Mouse (Mus musculus) liver, adult (tissue): Measurements from ENCODE around the gene Fgd1.

Experiments used
- GATA4 ChIP-seq: IDR thresholded peaks from 2 replicates; pipeline ENCODE4 v1.6.1; 2014; ENCODE audit warnings: mild to moderate bottlenecking, low read length; ENCODE audit not compliant: insufficient replicate concordance

Gene Fgd1

DNA sequence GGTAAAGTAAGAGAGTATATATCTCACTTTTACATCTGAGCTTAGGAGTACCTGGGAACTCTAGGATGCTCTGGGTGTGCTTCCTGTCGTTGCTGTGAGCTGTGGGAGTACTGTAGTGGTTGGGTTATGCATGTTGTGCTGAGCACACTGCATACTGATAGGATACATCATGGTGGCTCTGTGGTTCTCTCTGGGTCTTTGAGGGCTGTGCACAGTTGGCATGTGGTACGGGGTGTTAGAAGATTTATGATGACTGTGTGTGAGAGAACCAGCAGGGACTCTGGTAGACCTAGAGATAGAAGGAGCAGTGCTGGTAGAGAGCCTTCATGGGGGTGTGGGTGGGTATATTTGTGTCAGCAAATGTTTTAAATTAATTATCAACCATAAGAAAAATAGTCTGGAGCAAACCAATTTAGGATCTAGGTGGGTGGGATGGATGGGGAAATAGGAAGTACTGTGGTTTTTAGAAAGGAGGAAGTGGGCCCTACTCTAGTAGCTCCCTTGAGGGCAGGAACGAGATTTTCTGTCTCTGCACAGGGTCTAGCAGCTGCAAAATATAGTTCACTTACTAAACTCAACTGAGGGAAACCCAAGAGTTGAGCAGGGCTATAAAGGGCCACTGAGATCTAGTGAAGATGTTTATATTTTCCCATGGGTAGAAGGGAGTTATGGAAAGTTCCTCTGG, 15.8 kb downstream of the Fgd1 start:
- no peak for TF ChIP-seq GATA4

- no peak for TF ChIP-seq GATA4
These were observed 20.2 kb downstream of the Fgd1 start for GRCm38 (mm10) chrX:151066071-151066666.

GRCm38 (mm10) chrX:151067876-151068275, 21.9 kb downstream of the Fgd1 start:
- no peak for TF ChIP-seq GATA4

GRCm38 (mm10) chrX:151076007-151076406, 30.1 kb downstream of the Fgd1 start:
- TF ChIP-seq GATA4, result no peak

GRCm38 (mm10) chrX:151076941-151077485, 31.1 kb downstream of the Fgd1 start:
- TF ChIP-seq GATA4, result no peak

- TF ChIP-seq GATA4, result no peak
These were observed 39.6 kb downstream of the Fgd1 start for GRCm38 (mm10) chrX:151085599-151085998.

GRCm38 (mm10) chrX:151087418-151087817, 41.5 kb downstream of the Fgd1 start:
- TF ChIP-seq GATA4, result no peak

DNA sequence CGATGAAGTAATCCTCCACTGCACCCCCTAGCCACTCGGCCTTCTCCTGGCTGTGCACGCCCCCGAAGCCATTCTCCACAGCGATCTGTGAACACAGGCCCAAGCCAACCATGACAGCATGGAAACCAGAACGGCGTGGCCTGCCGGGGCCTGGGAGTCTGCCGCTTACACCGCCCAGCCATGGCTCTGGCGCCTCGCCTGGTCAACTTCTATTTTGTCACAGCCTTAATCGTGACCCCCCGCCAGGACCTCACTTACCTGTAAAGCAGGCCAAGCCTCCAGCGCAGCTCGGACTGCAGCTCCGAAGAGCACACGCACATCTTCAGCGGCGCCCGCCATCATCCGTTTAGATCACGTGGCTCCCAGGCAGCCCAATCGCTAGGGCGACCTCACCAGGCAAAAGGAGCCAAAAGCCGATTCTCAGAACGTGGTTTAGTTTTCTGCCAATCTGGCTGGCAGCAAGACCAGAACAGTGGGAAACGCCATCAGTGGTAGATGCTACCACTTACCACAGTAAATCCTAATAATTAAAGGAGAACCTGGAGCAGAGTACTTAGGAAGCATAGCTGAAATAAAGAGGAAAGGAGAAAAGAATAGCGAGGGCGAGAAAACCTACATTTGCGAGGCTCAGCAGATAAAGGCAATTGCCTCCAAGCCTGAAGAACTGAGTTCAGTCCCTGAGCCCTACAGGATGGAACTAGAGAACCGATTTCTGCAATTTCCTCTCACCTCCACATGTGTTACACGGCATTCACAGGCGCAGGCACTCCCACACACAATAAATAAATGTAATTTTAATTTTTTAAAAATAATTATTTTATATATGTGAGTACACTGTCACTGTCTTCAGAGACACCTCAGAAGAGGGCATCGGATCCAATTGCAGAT, 50.5 kb downstream of the Fgd1 start, which contains the start of gene Tsr2:
Tsr2 (minus strand) TSS at position 373 of the 888 bp plus-strand sequence.
- no peak for TF ChIP-seq GATA4

DNA sequence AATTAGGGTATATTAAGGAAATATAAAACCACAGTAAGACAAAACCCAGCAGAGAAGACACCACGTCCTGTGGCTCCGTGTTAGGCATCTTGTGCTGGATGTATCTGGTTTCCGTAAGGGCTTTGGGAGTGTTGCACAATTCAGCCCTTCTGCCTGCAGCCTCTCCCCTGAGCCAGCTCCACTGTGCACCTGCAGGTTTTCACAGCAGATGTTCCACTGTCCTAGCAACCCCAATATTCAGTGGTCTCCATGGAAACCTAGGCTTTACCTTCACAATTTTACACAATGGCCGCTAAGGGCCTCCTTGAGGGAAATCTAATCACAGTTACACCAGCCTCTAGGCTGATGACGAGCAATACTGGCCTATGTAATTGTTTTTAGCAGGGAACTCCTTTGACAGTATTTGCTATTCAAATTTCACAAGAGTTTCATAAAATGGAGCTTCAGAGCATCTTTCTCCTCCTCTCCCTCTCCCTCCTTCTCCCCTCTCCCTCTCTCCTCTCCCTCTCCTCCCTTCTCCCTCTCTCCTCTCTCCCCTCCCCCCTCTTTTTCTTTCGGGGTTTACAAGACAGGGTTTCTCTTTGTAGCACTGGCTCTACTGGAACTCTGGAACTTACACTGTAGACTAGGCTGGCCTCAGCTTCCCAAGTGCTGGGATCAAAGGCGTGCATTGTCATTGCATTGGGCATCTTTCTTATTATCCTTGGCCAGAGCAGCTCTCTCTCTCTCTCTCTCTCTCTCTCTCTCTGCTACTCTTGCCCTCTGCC, 61.5 kb downstream of the Fgd1 start:
- TF ChIP-seq GATA4, result no peak

DNA sequence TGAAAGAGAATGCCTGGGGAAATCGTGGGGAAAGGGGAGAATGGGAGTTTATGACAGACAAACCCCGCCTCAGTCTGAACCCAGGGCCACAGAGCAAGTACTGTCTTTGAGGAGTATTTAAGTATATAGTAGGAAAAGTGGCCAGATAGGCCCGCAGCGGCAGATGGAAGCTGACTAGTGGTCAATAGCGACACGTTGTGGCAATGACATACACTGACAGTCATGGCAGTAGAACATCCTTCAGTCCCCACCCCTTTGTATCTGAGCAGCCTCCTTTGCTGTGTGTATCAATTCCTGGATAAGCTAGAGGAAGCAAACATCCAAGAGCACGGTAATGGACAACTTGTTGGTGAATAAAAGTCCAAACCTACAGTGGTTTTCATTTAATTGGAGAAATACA, 70.8 kb downstream of the Fgd1 start:
- TF ChIP-seq GATA4, result no peak

DNA sequence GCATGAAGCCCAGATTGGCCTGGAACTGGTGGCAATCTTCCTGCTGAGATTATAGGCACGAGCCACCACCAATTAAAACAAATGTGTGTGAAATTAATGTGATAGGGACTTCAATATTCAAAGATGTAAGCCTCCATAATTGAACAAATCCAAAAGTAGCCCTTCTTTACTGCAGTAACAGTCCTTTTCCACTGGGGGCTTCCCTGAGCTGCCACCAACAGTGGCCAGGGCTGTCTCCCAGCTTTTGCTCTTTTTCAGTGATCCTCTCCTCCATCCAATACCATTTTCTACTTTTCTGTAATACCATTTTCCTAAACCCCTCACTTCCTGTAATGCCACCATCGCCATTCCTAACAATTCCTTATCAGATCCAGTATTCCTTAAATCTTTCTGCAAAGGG, 71.5 kb downstream of the Fgd1 start:
- no peak for TF ChIP-seq GATA4

DNA sequence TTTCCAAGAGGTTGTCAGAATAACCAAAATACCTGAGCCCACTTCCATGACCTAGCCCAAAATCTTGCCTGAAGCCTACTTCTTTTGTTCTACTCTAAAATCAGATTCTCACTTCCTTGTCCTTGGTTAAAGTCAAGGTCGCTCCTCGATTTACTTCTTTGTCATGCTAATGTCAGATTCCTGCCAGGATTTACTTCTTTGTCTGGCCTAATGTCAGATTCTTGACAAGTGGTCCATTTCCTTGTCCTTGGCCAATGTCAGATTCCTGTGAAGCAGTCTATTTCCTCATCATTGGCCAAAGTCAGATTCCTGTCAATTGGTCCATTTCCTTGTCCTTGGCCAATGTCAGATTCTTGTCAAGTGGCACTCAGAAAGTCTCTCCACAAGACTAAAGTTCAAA, 78.0 kb downstream of the Fgd1 start:
- TF ChIP-seq GATA4, result no peak

- TF ChIP-seq GATA4, result no peak
These were observed 84.5 kb downstream of the Fgd1 start for GRCm38 (mm10) chrX:151130493-151130892.

DNA sequence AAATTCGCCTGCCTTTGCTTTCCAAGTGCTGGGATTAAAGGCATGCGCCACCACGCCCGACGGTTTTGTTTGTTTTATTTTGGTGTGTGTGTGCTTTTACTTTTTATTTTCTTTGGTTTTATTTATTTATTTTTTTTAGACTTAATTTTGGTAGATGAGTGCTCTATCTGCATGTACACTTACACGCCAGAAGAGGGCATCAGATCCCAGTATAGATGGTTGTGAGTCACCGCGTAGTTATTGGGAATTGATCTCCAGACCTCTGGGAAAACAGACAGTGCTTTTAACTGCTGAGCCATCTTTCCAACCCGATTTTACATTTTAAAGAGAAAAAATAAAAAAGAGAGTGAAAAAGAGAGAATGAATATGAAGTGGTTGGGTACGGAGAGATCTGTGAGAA, 86.8 kb downstream of the Fgd1 start:
- no peak for TF ChIP-seq GATA4
